Mouse (Mus musculus): ENCODE measurements around the gene Spata33. TPM values are rescaled to one million over a fixed set of nuclear protein-coding genes. Genes with fewer than 3 reads are reported as not detected.
A peak's percentile ranks its signal among the peaks of the same experiment; 100 is the strongest.
"Not testable (repeated sequence)": the region's sequence is repeated elsewhere in the genome, so short reads cannot be mapped to it uniquely, and the experiment has no call there.

Spata33 gene
- polyA plus RNA-seq, 1 experiment from 2014 or later: 0.44 TPM

DNA sequence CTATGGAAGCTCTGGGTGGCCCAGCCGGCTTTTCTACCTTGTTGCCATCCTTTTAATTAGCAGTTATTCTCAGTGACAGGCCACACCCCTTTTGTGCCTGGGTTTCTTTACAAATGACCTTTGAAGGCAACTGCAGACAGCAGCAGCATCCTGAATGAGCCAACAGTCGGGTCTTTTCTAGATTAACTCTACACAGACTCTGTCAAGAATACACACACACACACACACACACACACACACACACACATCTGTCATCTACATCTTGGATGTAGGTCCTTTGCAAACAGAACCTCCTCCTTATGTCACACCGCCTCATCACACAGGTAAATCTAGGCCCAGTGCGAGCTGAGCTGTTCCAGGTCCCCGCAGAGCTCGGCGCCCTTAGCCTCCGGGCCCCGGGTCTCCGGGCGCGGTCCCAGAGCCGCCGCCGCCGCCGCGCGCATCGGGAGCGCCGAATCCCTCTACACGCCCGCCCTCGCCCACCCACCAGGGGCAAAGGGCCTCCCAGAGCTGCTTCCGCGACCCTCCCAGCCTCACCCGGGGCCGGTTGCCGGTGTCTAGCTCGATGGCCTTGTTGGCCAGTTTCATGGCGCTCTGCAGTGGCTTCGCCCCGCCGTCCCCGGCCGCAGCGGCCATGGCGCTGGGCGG lies 40.9 kb downstream of the Spata33 start:
- H3K27ac ChIP-seq: peak overlapping the region; percentile 81
- peak; percentile 53 for ATAC-seq
- H3K4me1 ChIP-seq: peaks cover 27% of the 10 kb centered on the region
- H3K9ac ChIP-seq: peak overlapping the region; percentile 92
- WGBS (ENCODE audit: insufficient replicate concordance): under 1% methylated on average over 40 of the region's 40 CpGs
- peak overlapping the region; percentile 95 for H3K4me2 ChIP-seq
- H3K36me3 ChIP-seq: peaks cover 53% of the 10 kb centered on the region
- no peaks in the 10 kb centered on the region for H3K27me3 ChIP-seq (replicated peaks)
- no peaks in the 10 kb centered on the region for H3K9me3 ChIP-seq (replicated peaks)
- peak overlapping the region; percentile 95 for H3K4me3 ChIP-seq

DNA sequence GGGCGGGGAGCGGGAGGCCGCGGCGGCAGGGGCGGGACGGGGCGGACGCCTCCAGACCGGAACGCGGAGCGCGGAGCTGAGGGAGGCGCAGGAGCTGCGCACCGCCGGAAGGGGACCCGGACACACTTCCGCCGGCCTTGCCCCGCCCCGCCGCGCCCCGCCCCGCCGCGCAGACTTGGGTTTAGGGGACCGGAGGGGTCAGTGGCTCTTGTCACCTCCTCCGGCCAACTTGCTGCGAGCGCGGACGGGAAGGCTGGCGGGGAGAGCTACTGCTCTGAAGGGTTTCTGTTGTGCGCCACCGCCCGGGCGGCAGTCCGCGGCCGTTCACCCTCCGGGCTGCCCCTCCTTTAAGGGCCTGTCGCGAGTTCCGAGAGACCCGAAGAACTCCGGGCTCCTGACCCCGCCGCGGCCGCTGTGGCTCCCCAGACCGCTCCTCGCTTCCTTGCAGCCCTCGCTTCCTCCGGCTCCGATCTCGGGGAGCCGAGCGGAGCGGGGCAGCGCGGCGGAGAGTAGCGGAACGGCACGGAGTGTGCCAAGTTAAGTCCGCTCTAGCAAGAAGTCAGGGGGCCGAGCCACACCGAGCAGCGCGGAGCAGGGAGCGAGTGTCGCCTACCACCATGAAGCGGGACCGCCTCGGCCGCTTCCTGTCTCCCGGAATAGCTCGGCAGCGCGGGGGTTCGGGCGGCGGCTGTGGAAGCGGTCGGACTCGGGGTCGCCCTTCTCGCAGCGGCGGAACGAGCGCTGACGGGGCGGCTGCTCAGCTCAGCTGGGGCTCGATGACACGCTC lies 41.7 kb downstream of the Spata33 start, which contains the start of the genes Zfp276 and Vps9d1:
Gene Zfp276, plus strand, starts transcription at position 97 of the 787 bp plus-strand sequence.
Gene Vps9d1, minus strand, starts transcription at position 250 of the 787 bp plus-strand sequence.
- WGBS (ENCODE audit: insufficient replicate concordance): under 1% methylated on average over 98 of the region's 99 CpGs
- H3K36me3 ChIP-seq: peaks cover 54% of the 10 kb centered on the region

DNA sequence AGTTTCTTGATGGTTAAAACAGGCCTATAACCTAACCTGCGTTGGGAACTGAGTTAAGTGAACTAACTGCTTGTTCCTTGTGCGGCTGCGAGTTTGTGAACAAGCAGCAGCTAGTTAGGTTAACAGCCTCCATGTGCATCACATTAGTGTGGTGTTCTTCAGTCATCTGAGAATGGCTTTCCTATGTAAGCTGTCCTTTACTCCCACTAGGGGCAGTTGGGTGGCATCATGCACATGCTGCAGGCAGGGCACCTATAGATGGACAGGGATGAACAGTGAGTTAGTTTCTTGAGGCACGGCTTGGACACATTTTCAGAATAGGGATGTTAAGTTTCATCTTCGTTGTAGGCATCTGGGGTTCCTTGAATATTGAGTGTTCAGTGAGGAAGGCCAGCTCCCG lies 42.5 kb downstream of the Spata33 start:
- Histone ChIP-seq H3K27me3 (replicated peaks) (no peaks in the 10 kb centered on the region), H3K4me3 (peak overlapping the region; percentile 95), H3K27ac (peak overlapping the region; percentile 81; the same call in 1 of the 2 replicates), H3K9me3 (replicated peaks) (no peaks in the 10 kb centered on the region), H3K36me3 (peaks cover 58% of the 10 kb centered on the region), H3K9ac (peak overlapping the region; percentile 92), H3K4me2 (peak overlapping the region; percentile 95), H3K4me1 (peaks cover 27% of the 10 kb centered on the region)
- WGBS (ENCODE audit: insufficient replicate concordance): 68% methylated on average over 6 of the region's 6 CpGs
- no peak for ATAC-seq

More for the DNA sequence above, 41.7 kb downstream of the Spata33 start, which contains the start of the genes Zfp276 and Vps9d1:
- Histone ChIP-seq H3K4me3 (peak within 1 kb of the TSS; percentile 95), H3K9me3 (replicated peaks) (no peaks in the 10 kb centered on the region), H3K27me3 (replicated peaks) (no peaks in the 10 kb centered on the region), H3K4me1 (peaks cover 27% of the 10 kb centered on the region), H3K9ac (peak within 1 kb of the TSS; percentile 92), H3K27ac (peak within 1 kb of the TSS; percentile 81), H3K4me2 (peak within 1 kb of the TSS; percentile 95)
- peak; percentile 95 for ATAC-seq

DNA sequence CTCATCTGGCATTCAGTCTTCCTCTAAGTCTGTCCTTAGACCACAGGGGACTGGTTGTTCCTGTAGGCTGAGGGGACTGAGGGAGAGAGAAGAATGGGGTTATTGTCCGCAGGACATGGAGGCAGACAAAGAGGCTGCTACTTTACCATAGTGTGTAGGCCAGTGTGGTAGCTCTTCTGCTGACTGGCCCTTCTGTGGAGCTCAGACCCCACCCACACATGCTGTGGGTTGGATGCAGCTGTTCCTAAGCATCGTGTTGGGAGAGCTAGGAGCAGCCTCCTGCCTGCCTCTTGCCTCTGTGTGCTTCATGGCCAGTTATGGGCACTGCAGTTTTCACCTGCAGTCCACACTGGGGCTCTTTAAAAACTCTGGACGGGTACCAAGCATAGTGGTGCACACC lies 44.5 kb downstream of the Spata33 start:
- H3K36me3 ChIP-seq: peaks cover 60% of the 10 kb centered on the region
- no peak overlapping the region; the same call in 1 of the 2 replicates for H3K27ac ChIP-seq
- peaks cover 27% of the 10 kb centered on the region for H3K4me1 ChIP-seq
- ATAC-seq: no peak
- H3K4me2 ChIP-seq: no peak overlapping the region
- no peak overlapping the region for H3K4me3 ChIP-seq
- 82% methylated on average over 3 of the region's 3 CpGs for whole genome bisulfite sequencing (ENCODE audit: insufficient replicate concordance)
- no peaks in the 10 kb centered on the region for H3K27me3 ChIP-seq (replicated peaks)
- no peak overlapping the region for H3K9ac ChIP-seq
- H3K9me3 ChIP-seq (replicated peaks): no peaks in the 10 kb centered on the region

DNA sequence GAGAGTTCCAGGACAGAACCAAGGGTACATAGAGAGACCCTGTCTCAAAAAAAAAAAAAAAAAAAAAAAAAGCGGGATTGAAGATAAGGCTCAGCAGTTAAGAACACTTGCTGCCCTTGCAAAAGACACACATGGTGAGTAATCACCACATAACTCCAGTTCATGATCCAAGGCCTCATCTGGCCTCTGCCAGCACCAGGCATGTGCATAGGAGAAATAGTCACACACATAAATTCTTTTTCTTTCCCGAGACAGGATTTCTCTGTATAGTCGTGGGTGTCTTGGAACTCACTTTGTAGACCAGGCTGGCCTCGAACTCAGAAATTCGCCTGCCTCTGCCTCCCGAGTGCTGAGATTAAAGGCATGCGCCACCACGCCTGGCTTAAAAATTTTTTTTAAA lies 45.0 kb downstream of the Spata33 start:
- Histone ChIP-seq H3K36me3 (peaks cover 63% of the 10 kb centered on the region), H3K4me1 (peaks cover 24% of the 10 kb centered on the region)
- 80% methylated on average over 7 of the region's 8 CpGs for WGBS (ENCODE audit: insufficient replicate concordance)
- ATAC-seq; H3K27ac ChIP-seq; H3K4me2 ChIP-seq; H3K4me3 ChIP-seq; H3K9ac ChIP-seq; H3K9me3 ChIP-seq (replicated peaks); H3K27me3 ChIP-seq (replicated peaks): not testable (repeated sequence)

DNA sequence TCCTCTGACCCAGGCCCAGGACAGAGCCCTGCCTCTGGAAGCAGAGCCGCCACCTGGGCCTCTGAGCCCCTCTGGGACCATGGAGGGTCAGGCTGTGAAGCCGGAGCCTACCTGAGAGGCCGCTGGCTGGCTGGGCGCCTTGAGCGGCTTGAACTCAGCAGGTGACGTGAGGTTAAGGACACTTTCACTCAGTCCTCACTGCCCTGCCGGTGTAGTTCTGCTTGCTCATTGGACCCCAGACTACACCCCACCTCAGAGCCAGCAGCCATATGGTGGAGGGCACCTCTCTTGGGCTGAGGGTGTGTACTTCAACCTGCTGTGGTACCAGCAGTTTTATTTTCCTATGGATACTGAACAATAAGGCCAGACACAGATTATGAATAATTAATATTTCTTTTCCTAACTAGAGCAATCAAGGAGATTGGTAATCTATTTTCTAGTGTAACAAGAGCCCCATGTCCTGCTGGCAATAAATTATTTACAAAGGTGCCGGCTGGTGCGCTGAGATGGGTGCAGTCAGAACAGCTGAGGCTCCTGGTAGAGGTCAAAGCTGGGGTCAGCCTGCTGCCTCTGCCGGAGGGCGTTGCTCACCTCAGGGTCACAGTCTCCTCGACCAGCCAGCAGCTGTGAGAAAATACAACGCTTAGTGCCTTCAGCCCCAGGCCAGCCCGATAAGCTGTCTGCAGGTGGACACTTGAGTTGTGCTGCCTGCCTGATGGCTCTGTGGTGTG lies 55.5 kb downstream of the Spata33 start:
- WGBS (ENCODE audit: insufficient replicate concordance): 87% methylated on average over 14 of the region's 14 CpGs
- Histone ChIP-seq H3K27ac (no peak overlapping the region), H3K27me3 (replicated peaks) (no peaks in the 10 kb centered on the region), H3K9ac (no peak overlapping the region), H3K4me1 (no peaks in the 10 kb centered on the region), H3K4me3 (no peak overlapping the region), H3K9me3 (replicated peaks) (no peaks in the 10 kb centered on the region), H3K4me2 (no peak overlapping the region), H3K36me3 (peaks cover 88% of the 10 kb centered on the region)
- no peak for ATAC-seq

DNA sequence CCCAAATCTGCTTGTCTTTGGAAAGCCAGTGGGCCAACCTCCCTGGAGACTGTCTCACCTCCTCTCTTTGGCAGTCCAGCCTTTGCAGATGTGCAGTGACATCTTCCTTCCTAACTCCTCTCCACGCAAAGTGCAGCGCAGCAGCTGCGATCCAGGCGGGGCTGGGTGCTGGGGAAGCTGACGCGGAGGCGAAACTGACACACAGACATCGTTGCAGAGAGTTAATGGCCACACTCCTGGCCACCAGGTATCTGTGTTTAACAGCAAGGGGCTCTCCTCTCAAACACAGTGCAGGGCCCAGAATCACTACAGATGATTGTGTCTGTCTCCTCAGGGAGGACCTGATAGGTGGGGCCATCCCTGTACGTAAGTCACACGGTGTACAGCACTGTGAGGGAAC lies 58.5 kb downstream of the Spata33 start:
- Histone ChIP-seq H3K4me1 (no peaks in the 10 kb centered on the region), H3K27me3 (replicated peaks) (no peaks in the 10 kb centered on the region), H3K27ac (no peak overlapping the region), H3K36me3 (peaks cover 88% of the 10 kb centered on the region), H3K4me3 (no peak overlapping the region), H3K4me2 (no peak overlapping the region), H3K9me3 (replicated peaks) (no peaks in the 10 kb centered on the region), H3K9ac (no peak overlapping the region)
- WGBS (ENCODE audit: insufficient replicate concordance): 85% methylated on average over 10 of the region's 10 CpGs
- no peak for ATAC-seq

Other genes with a start within 250 kb of the Spata33 start
- 43.9 and 44.0 TPM in 2 replicates for gene Ankrd11, start 170.6 kb upstream of the Spata33 start, polyA plus RNA-seq (2016; fragmentation: Nextera tagmentation; extraction: Ambion mirVana)
- 40.0 TPM in 2 replicates for gene Spg7, start 149.9 kb upstream of the Spata33 start, polyA plus RNA-seq (2016; fragmentation: Nextera tagmentation; extraction: Ambion mirVana)
- gene Rpl13, start 110.5 kb upstream of the Spata33 start, polyA plus RNA-seq (2016; fragmentation: Nextera tagmentation; extraction: Ambion mirVana): 1,452 and 1,476 TPM in 2 replicates
- gene Cpne7, start 95.5 kb upstream of the Spata33 start, polyA plus RNA-seq (2016; fragmentation: Nextera tagmentation; extraction: Ambion mirVana): 2.8 and 2.9 TPM in 2 replicates
- gene Sult5a1, start 54.5 kb upstream of the Spata33 start, polyA plus RNA-seq (2016; fragmentation: Nextera tagmentation; extraction: Ambion mirVana): 1.7 and 2.1 TPM in 2 replicates
- gene Dpep1, start 26.6 kb upstream of the Spata33 start, polyA plus RNA-seq (2016; fragmentation: Nextera tagmentation; extraction: Ambion mirVana): 0.20 and 0.33 TPM in 2 replicates
- 80.1 and 80.8 TPM in 2 replicates for gene Chmp1a, start 69 bp upstream of the Spata33 start, polyA plus RNA-seq (2016; fragmentation: Nextera tagmentation; extraction: Ambion mirVana)
- gene Cdk10, start 12.0 kb downstream of the Spata33 start, polyA plus RNA-seq (2016; fragmentation: Nextera tagmentation; extraction: Ambion mirVana): 14.7 and 16.2 TPM in 2 replicates
- 1.4 and 1.8 TPM in 2 replicates for gene Spata2l, start 23.4 kb downstream of the Spata33 start, polyA plus RNA-seq (2016; fragmentation: Nextera tagmentation; extraction: Ambion mirVana)
- 11.3 and 11.8 TPM in 2 replicates for gene Zfp276, start 41.4 kb downstream of the Spata33 start, polyA plus RNA-seq (2016; fragmentation: Nextera tagmentation; extraction: Ambion mirVana)
- gene Vps9d1, start 41.5 kb downstream of the Spata33 start, polyA plus RNA-seq (2016; fragmentation: Nextera tagmentation; extraction: Ambion mirVana): 5.8 and 7.6 TPM in 2 replicates
- 27.4 and 32.2 TPM in 2 replicates for gene Fanca, start 105.7 kb downstream of the Spata33 start, polyA plus RNA-seq (2016; fragmentation: Nextera tagmentation; extraction: Ambion mirVana)
- 4.6 TPM in 2 replicates for gene Spire2, start 119.9 kb downstream of the Spata33 start, polyA plus RNA-seq (2016; fragmentation: Nextera tagmentation; extraction: Ambion mirVana)
- gene Tcf25, start 160.9 kb downstream of the Spata33 start, polyA plus RNA-seq (2016; fragmentation: Nextera tagmentation; extraction: Ambion mirVana): 79.2 and 94.3 TPM in 2 replicates
- gene Mc1r, start 194.3 kb downstream of the Spata33 start, polyA plus RNA-seq (2016; fragmentation: Nextera tagmentation; extraction: Ambion mirVana): not detected in 2 replicates
- gene Tubb3, start 198.6 kb downstream of the Spata33 start, polyA plus RNA-seq (2016; fragmentation: Nextera tagmentation; extraction: Ambion mirVana): 0.41 and 0.76 TPM in 2 replicates
- 17.2 and 18.4 TPM in 2 replicates for gene Def8, start 210.7 kb downstream of the Spata33 start, polyA plus RNA-seq (2016; fragmentation: Nextera tagmentation; extraction: Ambion mirVana)